ENCODE assay signal across 23 mouse cellular contexts in the genomic region with DNA sequence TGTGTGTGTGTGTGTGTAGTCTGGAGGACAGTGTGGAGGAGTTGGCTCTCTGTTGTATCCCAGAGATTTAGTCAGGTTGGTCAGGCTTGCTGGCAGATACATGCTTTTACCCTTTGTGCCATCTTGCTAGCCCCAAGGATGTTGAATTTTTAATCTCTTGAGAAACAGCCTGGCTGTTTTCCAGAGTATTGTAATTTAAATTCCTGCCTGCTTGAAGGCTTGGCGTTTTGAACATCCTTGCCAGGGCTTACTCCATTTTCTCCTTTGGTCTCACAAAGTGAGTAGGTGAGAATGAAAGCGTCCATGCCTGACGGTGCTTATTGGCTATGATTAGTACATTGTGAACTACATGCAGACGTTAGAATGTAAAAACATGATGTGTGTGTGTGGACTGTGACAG. TPM values are rescaled to one million over a fixed set of nuclear protein-coding genes. Genes with fewer than 3 reads are reported as not detected.
DNase-seq lines count a peak whose midpoint lies in the region; ATAC-seq and TF ChIP-seq lines count a peak whose summit lies in the region.
"Had no signal": no experiment of that assay in that cellular context is flagged by ENCODE, and none has a peak within 500 bp of the region (broad histone marks: within the 10 kb centered on the region; RNA-seq: fewer than 3 reads in every experiment).

No protein-coding gene starts in this region.

- H3K27ac ChIP-seq in lung, postnatal 0 days (ENCODE audit: low read length) = no peak overlapping the region
- H3K27ac ChIP-seq: embryonic facial prominence, embryonic 15.5 days; gastrocnemius, adult 2 months; heart, embryonic 13.5 days; hindbrain, embryonic 12.5 days had no signal

- H3K9ac ChIP-seq in lung, postnatal 0 days (replicated peaks; ENCODE audit: low read depth) = no peak overlapping the region
- H3K9ac ChIP-seq: embryonic facial prominence, embryonic 15.5 days; forebrain, postnatal 0 days; heart, embryonic 13.5 days; hindbrain, embryonic 12.5 days had no signal

- no peaks in the 10 kb centered on the region for H3K4me1 ChIP-seq in lung, postnatal 0 days (ENCODE audit: insufficient read depth, low read depth, low read length)
- H3K4me1 ChIP-seq: embryonic facial prominence, embryonic 15.5 days; heart, embryonic 13.5 days; hindbrain, embryonic 12.5 days had no signal

- H3K36me3 ChIP-seq in lung, postnatal 0 days (ENCODE audit: insufficient read depth, low read length) = peaks cover 36% of the 10 kb centered on the region

- TF ChIP-seq EP300 in lung, postnatal 0 days (IDR thresholded peaks at IDR 0.05) = no peak

- peak; percentile 30 for DNase-seq in lung, postnatal 0 days (ENCODE audit: low spot score)
- no peak for DNase-seq in lung, postnatal 4 days
- peak; percentile 20 for DNase-seq in NIH3T3 (ENCODE audit: low read depth)
- DNase-seq in adipocyte (ENCODE audit: low spot score) = peak; percentile 45
- peak; percentile 77 for DNase-seq in gonadal fat pad, adult 2 months (ENCODE audit: low read depth)
- DNase-seq in B cell, adult 2 months = no peak
- DNase-seq in cerebellum, adult 9-11 months = no peak
- DNase-seq: adrenal gland, postnatal 14 days; cerebellum, adult 2 months; cerebellum, postnatal 14 days; embryo, embryonic 11 days; forebrain, postnatal 0 days; gastrocnemius, adult 2 months; gastrocnemius, postnatal 25 days; heart, adult 11 months; heart, postnatal 36 days had no signal

- no peaks in the 10 kb centered on the region for H3K27me3 ChIP-seq in lung, postnatal 0 days (replicated peaks; ENCODE audit: insufficient read depth, low read length)
- H3K27me3 ChIP-seq: embryonic facial prominence, embryonic 15.5 days; heart, embryonic 13.5 days; hindbrain, embryonic 12.5 days had no signal

- ATAC-seq in lung, postnatal 0 days = no peak
- ATAC-seq: CD4-positive, CD25-positive, alpha-beta regulatory T cell, adult 4 months; forebrain, postnatal 0 days; hindbrain, embryonic 16.5 days had no signal

- no peak overlapping the region for H3K4me2 ChIP-seq in lung, postnatal 0 days (replicated peaks; ENCODE audit: low read depth, low read length)
- H3K4me2 ChIP-seq: embryonic facial prominence, embryonic 15.5 days; heart, embryonic 13.5 days; hindbrain, embryonic 12.5 days had no signal

- no peaks in the 10 kb centered on the region for H3K9me3 ChIP-seq in lung, postnatal 0 days (ENCODE audit: low read length)
- H3K9me3 ChIP-seq: embryonic facial prominence, embryonic 15.5 days; G1E; heart, embryonic 13.5 days; hindbrain, embryonic 12.5 days had no signal

- no peak for TF ChIP-seq CTCF in lung, postnatal 0 days (IDR thresholded peaks at IDR 0.05)

- H3K4me3 ChIP-seq in lung, postnatal 0 days (ENCODE audit: low read depth, low read length) = no peak overlapping the region
- H3K4me3 ChIP-seq: embryonic facial prominence, embryonic 15.5 days; erythroblast, embryonic 14.5 days; gastrocnemius, adult 2 months; heart, embryonic 13.5 days; hindbrain, embryonic 12.5 days had no signal

- WGBS in lung, postnatal 0 days = 48% methylated on average over 4 of the region's 4 CpGs

RNA-seq across cellular contexts. Expression of gene Nbeal1, which starts 18.6 kb away (rescaled TPM):
- 11.8 and 15.6 TPM in 2 replicates for polyA plus RNA-seq in lung, postnatal 0 days (2015; fragmentation: Nextera tagmentation; extraction: Ambion mirVana)
- polyA plus RNA-seq in gonadal fat pad, adult 2 months (2012; rRNA removed) = 4.6 and 5.1 TPM in 2 replicates

Comparison
In these comparisons a context has a peak if more than half of its experiments do, and no peak if none do; other contexts are left out.
1. DNase-seq: peak in lung, postnatal 0 days (single experiment), NIH3T3 (single experiment), adipocyte (single experiment) and gonadal fat pad, adult 2 months (single experiment); none in lung, postnatal 4 days (0 of 2), B cell, adult 2 months (0 of 2) and cerebellum, adult 9-11 months (single experiment).